Mouse (Mus musculus) cerebellum, adult 2 months (tissue): ENCODE data around the gene Bach2.

Experiments
- CTCF ChIP-seq: fragments of 200-500 bp; IDR thresholded peaks from 2 replicates; pipeline ENCODE4 v1.5.1; 2011; ENCODE audit warnings: low read depth, mild to moderate bottlenecking, control low read depth, low read length, moderate library complexity, borderline replicate concordance; ENCODE audit not compliant: insufficient read depth
- POLR2A ChIP-seq: fragments of 200-500 bp; IDR thresholded peaks from 2 replicates; pipeline ENCODE4 v1.6.1; 2011; ENCODE audit warnings: low read length, control low read depth, borderline replicate concordance; ENCODE audit not compliant: insufficient read depth

DNA sequence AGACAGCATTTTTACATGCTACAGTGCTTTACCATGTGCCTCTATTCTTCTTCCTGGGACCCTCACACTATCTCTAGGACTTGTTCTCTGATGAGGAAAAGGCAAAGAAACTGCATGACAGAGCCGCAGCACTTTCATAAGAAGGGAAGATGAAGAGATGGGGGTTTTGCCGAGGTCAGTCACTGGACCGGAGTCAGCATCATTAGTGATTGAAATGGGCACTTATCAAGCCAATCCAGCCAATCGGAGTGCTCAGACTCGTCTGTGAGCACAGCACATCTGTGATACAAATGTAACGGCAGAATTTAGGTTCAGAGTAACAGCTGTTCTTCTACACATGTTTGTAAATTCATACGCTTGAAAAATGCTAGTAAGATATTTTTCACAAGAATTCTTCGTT is 293.5 kb downstream of the Bach2 start:
- no peak for TF ChIP-seq CTCF
- no peak for TF ChIP-seq POLR2A
